Mouse (Mus musculus) testis, adult 2 months (tissue): ENCODE results near the gene Dcps.
"Not testable (repeated sequence)": the region's sequence is repeated elsewhere in the genome, so short reads cannot be mapped to it uniquely, and the experiment has no call there.

ENCODE experiments used
- CTCF ChIP-seq: fragments of 200-500 bp; IDR thresholded peaks from 2 replicates; pipeline ENCODE4 v1.5.1; 2012; ENCODE audit warnings: low read depth, mild to moderate bottlenecking, inconsistent platforms, low read length, moderate library complexity; ENCODE audit not compliant: control insufficient read depth, insufficient read depth, insufficient replicate concordance
- POLR2A ChIP-seq: fragments of 200-500 bp; IDR thresholded peaks from 2 replicates; pipeline ENCODE4 v1.6.1; 2012; ENCODE audit warnings: low read depth, mild to moderate bottlenecking, inconsistent platforms, low read length, moderate library complexity; ENCODE audit not compliant: control insufficient read depth

GRCm38 (mm10) chr9:35148822-35149221, 27.0 kb downstream of the Dcps start:
- not testable (repeated sequence) for TF ChIP-seq POLR2A, CTCF
